Mouse (Mus musculus) kidney, postnatal 25 days (tissue): ENCODE measurements around the gene Btla.
A peak's percentile ranks its signal among the peaks of the same experiment; 100 is the strongest.

ENCODE experiments used
- DNase-seq, 2 experiments: peaks; one replicate each; pipeline ENCODE4 v3.0.0; 2021; ENCODE audit warnings: mixed read lengths in 2 of 2

The Btla gene

GRCm38 (mm10) chr16:45261321-45261720 is 37.2 kb downstream of the Btla start:
- no peak for DNase-seq

DNA sequence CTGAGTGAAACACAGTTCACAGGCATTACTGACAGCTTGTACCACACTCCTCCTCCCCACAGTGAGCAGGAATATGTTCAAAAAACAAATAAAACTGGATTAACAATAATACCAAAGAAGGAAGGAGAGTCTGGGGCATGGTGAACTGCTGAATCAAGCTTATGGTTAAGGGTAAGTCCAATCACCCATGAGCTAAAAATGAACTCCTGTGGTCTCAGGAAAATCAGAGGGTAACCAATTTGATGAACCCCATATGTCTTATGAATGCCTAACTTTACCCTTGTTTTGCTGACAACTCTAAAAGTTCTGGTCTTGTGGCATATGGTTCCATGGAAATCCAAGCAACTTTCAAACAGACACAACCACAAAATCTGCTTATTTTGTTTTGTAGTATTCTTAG is 37.9 kb downstream of the Btla start:
- DNase-seq, result no peak

- peak in 1 of 2 experiments; percentile 33 for DNase-seq
Observed at GRCm38 (mm10) chr16:45269886-45270285, 45.8 kb downstream of the Btla start.

DNA sequence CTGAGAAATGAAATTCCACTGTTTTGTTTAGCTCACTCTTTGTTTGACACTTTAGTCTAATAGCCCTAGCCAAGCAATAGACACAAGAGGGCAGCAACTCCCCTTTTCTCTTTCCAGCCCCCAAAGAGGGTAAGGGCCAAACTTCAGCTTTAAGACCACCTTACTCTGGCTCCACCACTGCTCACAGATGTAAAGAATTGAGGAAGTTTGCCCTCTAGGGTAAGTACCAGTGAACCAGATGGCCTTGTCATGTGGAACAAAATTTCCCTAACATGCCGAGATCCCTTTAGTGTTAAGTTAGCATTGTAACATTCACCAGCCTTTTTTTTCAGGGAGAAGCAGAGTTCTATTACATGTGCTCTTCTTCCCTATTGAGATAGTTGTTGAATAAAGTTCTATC is 59.0 kb downstream of the Btla start:
- DNase-seq, result peak in 1 of 2 experiments; percentile 33

GRCm38 (mm10) chr16:45297806-45298205 is 73.7 kb downstream of the Btla start:
- no peak for DNase-seq
